Mouse (Mus musculus) G1E (cell line): ENCODE results near the gene Znrd1as.

Experiments
- CTCF ChIP-seq: IDR thresholded peaks from 2 replicates; pipeline ENCODE4 v1.5.1; 2012; ENCODE audit warnings: low read depth, low read length, inconsistent platforms, mixed read lengths
- GATA1 ChIP-seq: IDR thresholded peaks from 2 replicates; pipeline ENCODE4 v1.6.1; 2012; ENCODE audit warnings: borderline replicate concordance, low read length, inconsistent platforms, mixed read lengths
- GATA2 ChIP-seq: IDR thresholded peaks from 2 replicates; pipeline ENCODE4 v1.6.1; 2012; ENCODE audit warnings: low read depth, low read length, inconsistent platforms, borderline replicate concordance
- POLR2AphosphoS5 ChIP-seq: IDR thresholded peaks from 2 replicates; pipeline ENCODE4 v1.6.1; 2012; ENCODE audit warnings: low read depth, low read length, inconsistent platforms; ENCODE audit not compliant: insufficient replicate concordance

GRCm38 (mm10) chr17:37011719-37012118 is 53.3 kb downstream of the Znrd1as start:
- TF ChIP-seq GATA1 (no peak), CTCF (no peak), GATA2 (no peak), POLR2AphosphoS5 (no peak)
